Mouse (Mus musculus): ENCODE data around the gene Cntrob. TPM values are rescaled to one million over a fixed set of nuclear protein-coding genes. Genes with fewer than 3 reads are reported as not detected.

The Cntrob gene
- total and polyA plus RNA-seq, 2 experiments from 2014 or later: 13.0 to 35.7 TPM

DNA sequence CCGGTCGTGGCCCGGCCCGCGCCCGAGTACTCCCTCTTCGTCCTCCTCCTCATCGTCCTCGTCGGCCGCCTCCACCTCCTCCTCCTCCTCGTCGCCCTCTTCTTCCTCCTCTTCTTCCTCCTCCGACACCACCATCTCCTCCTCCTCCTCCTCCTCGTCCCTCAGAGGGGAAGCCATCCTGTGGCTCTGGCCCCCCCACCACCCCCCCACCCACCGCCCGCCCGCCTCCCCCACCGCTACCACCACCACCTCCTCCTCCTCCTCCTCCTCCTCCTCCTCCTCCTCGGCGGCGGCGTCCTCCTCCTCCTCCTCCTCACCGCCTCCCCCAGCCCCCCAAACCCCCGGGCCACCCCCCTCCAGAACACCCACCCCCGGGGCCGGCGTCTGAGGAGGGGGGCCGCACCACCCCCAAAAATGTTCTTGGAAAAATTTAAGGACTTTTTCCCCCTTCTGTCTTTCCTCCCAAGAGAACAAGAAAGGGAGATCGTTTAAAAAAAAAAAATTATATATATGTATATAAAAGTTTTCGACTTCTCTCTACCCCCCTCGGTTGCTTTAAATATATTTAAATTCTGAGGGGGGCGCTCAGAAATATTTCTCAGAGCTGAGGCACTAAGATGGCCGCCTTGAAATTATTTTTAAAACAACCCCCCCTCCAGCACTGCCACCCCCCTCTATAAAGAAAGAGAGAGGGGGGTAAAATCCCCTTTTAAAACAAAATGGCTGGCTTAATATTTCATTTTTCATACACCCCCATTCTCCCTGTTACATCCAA, 45.8 kb upstream of the Cntrob start, which contains the start of gene Chd3:
TSS of gene Chd3 (minus strand) at position 192 of the 775 bp plus-strand sequence.
- DNase-seq (no peak), ATAC-seq (no peak)
- no peak for TF ChIP-seq CTCF (IDR thresholded peaks at IDR 0.05; ENCODE audit: low read depth)
- WGBS: under 1% methylated on average over 22 of the region's 34 CpGs
- no peaks in the 10 kb centered on the region for H3K9me3 ChIP-seq (ENCODE audit: low read length)
- peak within 1 kb of the TSS; percentile 94 for H3K4me2 ChIP-seq (ENCODE audit: low read depth)
- H3K9ac ChIP-seq: peak within 1 kb of the TSS; percentile 100
- peak within 1 kb of the TSS; percentile 100 for H3K27ac ChIP-seq (ENCODE audit: low read depth, low read length)
- H3K4me1 ChIP-seq (ENCODE audit: insufficient read depth): peaks cover 36% of the 10 kb centered on the region
- peak within 1 kb of the TSS; percentile 88 for H3K4me3 ChIP-seq (ENCODE audit: low read depth, low read length)
- peaks cover 5% of the 10 kb centered on the region; the same call in 1 of the 2 replicates for H3K36me3 ChIP-seq (ENCODE audit: insufficient read depth)
- no peaks in the 10 kb centered on the region for H3K27me3 ChIP-seq (ENCODE audit: insufficient read depth, low read length)

DNA sequence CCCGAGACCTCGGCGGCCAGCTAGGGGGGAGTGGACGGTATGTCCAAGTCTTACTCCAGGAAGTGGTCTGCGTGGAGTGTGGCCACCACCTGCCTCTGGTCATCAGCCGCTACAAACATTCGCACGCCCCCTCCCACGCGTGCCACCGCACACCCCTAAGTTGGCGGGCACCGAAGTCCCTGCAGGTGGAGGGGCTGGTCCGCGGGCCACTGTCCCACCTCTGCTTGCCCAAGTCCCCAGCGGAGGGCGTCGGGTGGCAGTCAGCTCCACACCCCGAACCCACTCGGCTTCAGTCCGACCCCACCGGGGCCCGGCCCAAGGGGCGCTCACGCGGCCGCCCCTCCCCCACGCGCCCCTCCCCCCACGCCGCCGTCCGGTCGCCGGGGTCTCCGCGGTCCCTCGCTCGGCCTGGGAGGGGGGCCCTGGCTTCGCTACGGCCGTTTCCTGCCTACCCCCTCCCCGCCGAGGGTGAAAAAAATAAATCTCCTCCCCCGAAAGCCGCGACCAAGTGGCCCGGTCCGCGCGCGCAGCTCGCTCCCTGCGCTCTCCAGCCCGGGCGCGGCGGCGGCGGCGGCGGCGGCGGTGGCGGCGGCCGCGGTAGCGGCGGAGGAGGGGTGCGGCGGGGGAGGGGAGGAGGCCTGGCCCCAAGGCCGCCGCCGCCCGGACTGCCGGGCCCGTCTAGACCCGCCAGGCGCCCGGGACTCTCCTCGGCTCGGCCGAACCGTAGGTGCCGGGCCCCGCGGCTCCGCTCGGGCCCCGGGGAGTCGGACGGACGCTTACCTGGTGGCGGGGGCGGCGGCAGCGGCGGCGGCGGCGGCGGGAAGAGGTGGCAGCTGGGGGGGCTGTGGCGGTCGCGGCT, 45.0 kb upstream of the Cntrob start:
- Histone ChIP-seq H3K4me2 (ENCODE audit: low read depth) (peak overlapping the region; percentile 94), H3K4me1 (ENCODE audit: insufficient read depth) (peaks cover 40% of the 10 kb centered on the region), H3K27ac (ENCODE audit: low read depth, low read length) (peak overlapping the region; percentile 100), H3K4me3 (ENCODE audit: low read depth, low read length) (peak overlapping the region; percentile 88), H3K27me3 (ENCODE audit: insufficient read depth, low read length) (no peaks in the 10 kb centered on the region), H3K9ac (peak overlapping the region; percentile 100), H3K36me3 (ENCODE audit: insufficient read depth) (peaks cover 13% of the 10 kb centered on the region), H3K9me3 (ENCODE audit: low read length) (no peaks in the 10 kb centered on the region)
- TF ChIP-seq CTCF (IDR thresholded peaks at IDR 0.05; ENCODE audit: low read depth): no peak
- peak; percentile 32 for DNase-seq
- ATAC-seq: no peak
- WGBS: under 1% methylated on average over 40 of the region's 106 CpGs

DNA sequence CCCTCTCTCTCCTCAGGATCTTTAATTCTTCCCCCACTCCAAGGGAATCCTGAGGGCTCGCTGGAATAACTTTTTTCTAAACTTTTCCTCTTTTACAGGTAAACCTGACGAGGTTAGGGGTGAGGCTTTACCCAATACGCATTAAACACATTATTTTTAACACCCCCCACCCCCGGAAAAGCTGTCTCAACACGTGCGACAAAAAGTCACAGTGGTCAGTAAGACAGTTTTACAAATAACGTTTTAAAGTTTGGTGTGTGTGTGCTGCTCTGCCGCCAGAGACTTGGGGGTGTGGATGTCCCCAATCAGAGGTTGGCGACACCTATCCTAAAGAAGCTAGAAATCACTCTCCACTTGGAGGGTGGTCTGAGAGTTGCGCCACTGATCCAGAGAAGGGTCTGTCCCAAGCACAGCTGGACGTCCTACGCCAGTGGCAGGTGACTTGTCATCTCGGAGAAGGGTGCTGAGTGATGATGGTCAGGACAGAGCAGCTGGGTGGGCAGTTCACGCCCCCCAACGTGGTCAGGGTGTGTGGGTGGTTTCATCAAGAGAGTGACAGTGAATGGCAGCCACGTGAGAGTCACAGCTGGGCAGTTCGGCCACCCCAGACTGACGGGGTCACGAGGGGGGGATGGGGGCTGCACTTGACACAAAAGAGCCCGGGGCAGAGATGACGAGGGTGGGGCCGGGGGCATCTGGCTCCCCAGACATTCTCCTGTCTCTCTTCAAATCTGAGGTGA, 44.2 kb upstream of the Cntrob start:
- Histone ChIP-seq H3K4me2 (ENCODE audit: low read depth) (peak overlapping the region; percentile 94), H3K27me3 (ENCODE audit: insufficient read depth, low read length) (no peaks in the 10 kb centered on the region), H3K4me3 (ENCODE audit: low read depth, low read length) (peak overlapping the region; percentile 88), H3K9me3 (ENCODE audit: low read length) (no peaks in the 10 kb centered on the region), H3K4me1 (ENCODE audit: insufficient read depth) (peaks cover 40% of the 10 kb centered on the region), H3K36me3 (ENCODE audit: insufficient read depth) (peaks cover 17% of the 10 kb centered on the region), H3K27ac (ENCODE audit: low read depth, low read length) (peak overlapping the region; percentile 100), H3K9ac (peak overlapping the region; percentile 100)
- no peak for ATAC-seq
- no peak for TF ChIP-seq CTCF (IDR thresholded peaks at IDR 0.05; ENCODE audit: low read depth)
- DNase-seq: no peak
- 2% methylated on average over 22 of the region's 22 CpGs for WGBS

DNA sequence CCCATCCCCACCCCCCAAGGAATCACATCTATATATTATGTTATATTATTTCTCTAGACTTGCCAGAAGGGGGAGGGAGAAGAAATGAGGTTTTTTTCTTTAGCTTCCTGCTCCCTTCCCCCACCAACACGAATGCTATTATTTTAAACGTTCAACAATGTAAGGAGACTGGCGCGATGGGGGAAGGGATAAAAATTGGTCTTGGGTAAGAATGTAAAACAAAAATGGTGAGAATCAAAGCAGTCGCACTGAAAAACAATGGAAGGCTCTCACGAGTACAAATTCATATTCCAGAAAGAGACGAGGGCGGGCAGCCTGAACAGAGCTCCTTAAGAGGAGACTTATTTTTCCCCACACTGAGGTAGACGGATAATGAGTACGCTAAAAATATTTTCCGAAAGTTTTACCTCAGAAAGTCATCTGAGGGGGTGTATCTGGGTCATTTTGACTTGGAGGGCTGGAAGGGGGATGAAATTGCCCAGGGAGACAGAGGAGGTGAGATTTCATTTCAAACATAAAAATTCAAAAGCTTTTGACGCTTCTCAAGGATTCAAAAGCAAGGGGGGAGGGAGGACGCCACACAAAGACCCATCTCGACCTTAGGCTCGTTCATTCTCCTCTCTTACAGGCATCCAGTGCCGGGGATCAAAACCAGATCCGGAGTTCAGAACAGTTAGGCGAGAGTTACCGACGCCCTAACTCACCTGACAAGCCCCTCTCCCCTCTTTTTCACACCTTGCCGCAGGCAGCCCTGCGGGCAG, 43.5 kb upstream of the Cntrob start:
- Histone ChIP-seq H3K9ac (peak overlapping the region; percentile 100), H3K9me3 (ENCODE audit: low read length) (no peaks in the 10 kb centered on the region), H3K27me3 (ENCODE audit: insufficient read depth, low read length) (no peaks in the 10 kb centered on the region), H3K36me3 (ENCODE audit: insufficient read depth) (peaks cover 22% of the 10 kb centered on the region), H3K4me1 (ENCODE audit: insufficient read depth) (peaks cover 34% of the 10 kb centered on the region), H3K4me3 (ENCODE audit: low read depth, low read length) (peak overlapping the region; percentile 88), H3K27ac (ENCODE audit: low read depth, low read length) (peak overlapping the region; percentile 100), H3K4me2 (ENCODE audit: low read depth) (peak overlapping the region; percentile 94)
- under 1% methylated on average over 22 of the region's 22 CpGs for WGBS
- DNase-seq (peak; percentile 35), ATAC-seq (no peak)
- TF ChIP-seq CTCF (IDR thresholded peaks at IDR 0.05; ENCODE audit: low read depth): no peak

DNA sequence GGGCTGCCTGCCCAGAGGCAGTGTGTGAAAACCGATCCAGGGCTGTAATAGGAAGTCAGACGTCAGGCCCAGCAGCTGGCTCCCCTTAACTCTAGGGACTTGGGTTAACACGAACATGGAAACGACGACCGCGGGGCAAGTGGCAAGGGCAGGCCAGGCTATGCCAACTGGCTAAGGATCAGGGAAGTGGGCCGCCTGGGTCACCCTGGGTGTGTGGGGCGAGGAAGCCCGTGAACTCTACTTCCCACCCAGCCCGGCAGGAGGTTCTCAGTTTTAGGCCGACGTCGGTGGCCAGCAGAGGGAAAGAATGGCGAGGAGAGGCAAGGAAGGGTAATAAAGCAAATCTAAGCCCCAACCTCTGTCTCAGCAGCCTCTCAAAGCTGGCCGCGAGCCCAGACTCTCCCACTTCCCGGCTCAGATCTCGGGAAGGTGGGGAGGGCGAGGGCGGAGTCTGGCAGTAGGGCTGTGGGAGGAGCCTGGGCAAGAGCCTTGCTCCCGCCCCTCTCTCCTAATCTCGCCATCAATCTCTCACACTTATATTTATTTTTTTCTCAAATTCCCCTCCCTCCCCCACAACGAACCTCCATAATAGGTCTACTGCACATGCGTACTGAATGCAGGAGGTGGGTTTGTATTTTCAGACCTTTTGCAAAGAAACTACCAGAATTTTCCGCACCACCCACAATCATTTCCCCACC, 42.7 kb upstream of the Cntrob start:
- Histone ChIP-seq H3K36me3 (ENCODE audit: insufficient read depth) (peaks cover 30% of the 10 kb centered on the region), H3K9ac (peak overlapping the region; percentile 100), H3K4me2 (ENCODE audit: low read depth) (peak overlapping the region; percentile 94), H3K4me1 (ENCODE audit: insufficient read depth) (peaks cover 27% of the 10 kb centered on the region), H3K27me3 (ENCODE audit: insufficient read depth, low read length) (no peaks in the 10 kb centered on the region), H3K9me3 (ENCODE audit: low read length) (no peaks in the 10 kb centered on the region), H3K4me3 (ENCODE audit: low read depth, low read length) (peak overlapping the region; percentile 88), H3K27ac (ENCODE audit: low read depth, low read length) (peak overlapping the region; percentile 100)
- peak; percentile 97 for DNase-seq
- WGBS: 2% methylated on average over 26 of the region's 26 CpGs
- ATAC-seq: peak; percentile 86
- TF ChIP-seq CTCF (IDR thresholded peaks at IDR 0.05; ENCODE audit: low read depth): peak; percentile 44; the same call in 1 of the 2 replicates
